Mouse (Mus musculus): ENCODE measurements at regions not wholly inside any gene's neighbourhood (a gene's known extent, or its start where the extent isn't known, plus 50 kb on each side); places are given as distances from the start of the nearest gene placed in this dataset.

DNA sequence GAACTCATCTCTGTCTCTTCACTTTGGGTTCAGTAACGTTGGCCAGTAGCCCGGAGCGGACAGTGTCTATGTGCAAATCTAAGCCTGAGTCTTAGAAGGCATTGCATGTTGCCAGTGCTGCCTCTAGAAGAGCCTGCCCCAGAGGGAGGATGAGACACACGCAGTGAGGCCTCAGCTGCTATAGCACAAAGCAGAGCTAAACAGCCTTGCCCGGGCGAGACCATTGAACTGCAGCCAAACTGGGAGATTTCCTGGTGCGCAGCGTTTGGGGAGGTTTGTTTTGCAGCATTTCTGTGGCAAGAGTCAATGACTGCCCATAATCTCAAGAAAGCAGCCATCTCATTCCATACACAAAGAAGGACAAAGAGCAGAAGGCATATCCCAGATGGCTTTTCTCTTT, 164.0 kb downstream of the 3100002H09Rik start:
- no peak for DNase-seq (ENCODE audit: low spot score in 2 of 2)

DNA sequence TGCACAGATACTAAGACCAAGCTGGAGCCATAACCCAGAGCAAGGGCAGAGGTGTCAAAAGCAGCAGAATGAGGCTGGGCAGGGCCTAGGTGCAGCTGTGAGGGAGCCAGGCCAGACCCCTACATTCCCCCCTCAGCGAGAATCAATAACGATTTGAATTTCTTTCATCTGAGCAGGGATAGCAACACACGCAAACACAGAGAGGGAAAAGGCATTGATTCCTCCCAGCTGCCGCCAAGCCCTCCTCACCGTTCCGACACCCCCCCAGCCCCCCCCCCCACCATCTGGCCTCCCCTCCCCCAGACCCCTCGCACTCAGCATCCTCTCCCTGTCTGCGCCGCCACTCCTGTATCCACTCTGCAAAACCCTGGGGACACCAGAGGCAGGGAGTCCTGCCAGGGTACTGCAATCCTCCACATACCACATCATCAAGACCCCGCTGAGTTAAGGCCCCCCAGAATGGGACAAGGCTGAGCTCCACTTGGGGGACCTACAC, 166.9 kb downstream of the 3100002H09Rik start:
- no peak for DNase-seq (ENCODE audit: low spot score in 2 of 2)

DNA sequence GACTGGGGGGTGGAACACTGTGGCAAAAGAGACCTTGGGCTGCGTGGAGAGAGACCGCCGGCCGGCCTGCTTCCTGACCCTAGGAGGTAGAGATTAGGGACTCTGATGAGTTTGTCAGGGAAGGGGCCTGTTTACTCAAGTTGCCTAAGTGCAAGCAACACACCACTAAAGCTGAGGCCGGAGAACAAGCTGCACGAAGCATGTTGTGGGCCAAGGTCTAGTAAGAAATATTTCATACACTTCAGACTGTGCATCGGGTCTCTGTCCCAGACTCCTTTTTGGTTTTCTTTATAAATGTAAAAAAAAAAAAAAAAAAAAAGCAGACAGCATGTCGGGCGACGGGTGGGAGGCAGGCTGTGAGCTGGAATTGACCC, 167.5 kb downstream of the 3100002H09Rik start:
- DNase-seq (ENCODE audit: low spot score in 2 of 2): no peak

DNA sequence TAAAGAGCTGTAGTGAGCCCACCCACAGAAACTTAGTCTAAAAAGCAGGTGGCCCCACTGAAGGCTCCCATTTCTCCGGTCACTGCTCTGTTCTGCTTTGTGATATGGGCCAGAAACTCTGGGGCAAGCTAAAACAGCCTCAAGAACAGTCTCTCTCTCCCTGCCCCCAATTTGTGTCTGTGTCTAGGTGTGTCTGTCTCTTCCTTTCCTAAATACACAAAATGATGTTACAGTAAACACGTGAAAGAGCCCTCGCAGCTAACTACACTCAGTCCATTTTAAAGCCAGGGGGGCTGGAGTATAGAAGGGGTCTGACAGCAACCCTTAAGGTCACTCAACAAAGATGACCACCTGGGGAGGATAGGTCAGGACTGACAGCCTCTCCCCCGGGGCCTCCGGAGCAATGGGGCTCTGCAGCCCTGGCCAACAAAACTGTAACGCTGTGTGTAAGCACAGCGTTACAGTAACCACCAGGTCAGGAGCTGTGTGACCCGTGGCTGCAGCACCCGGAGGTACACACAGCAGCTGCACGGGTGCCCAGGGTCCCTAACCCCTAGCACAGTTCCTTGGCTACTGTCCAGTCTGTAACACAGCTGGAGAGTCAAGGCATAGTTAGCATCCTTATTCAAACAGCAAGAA, 168.0 kb downstream of the 3100002H09Rik start:
- DNase-seq (ENCODE audit: low spot score in 2 of 2): no peak

DNA sequence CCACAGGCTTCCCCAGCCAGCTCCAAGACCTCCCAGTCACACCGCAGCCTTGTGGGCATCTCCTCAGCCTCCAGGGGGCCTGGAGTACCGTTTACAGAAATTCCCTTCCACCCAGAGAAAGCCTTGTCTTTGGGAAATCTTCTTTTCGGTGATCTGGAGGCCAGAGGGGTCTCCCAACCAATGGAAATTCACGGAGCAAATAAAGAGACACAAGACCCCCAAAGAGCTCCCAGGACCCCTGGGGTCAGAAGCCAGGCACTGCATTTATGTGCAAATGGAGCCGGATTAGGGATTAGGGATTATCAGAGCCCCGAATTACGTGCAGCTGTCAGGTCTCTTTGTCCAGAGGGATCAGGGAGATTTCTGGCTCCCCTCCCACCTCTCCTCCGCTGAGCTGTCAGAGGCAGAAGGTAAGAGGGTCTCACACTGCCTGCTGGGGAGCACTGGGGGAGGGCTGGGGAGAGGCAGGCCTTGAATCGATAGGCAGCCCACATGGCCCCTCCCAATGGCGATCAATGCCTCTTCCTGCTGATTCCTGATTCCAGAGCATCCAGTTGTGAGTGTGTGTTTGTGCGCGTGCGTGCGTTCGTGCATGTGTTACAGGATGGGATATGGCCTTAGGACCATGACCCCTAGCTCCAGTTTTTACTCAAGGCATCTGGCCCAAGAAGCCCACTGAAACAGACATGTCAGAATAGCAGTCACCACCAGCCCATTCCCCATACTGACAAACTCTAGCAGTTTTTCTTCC, 168.7 kb downstream of the 3100002H09Rik start:
- DNase-seq (ENCODE audit: low spot score in 2 of 2): no peak

DNA sequence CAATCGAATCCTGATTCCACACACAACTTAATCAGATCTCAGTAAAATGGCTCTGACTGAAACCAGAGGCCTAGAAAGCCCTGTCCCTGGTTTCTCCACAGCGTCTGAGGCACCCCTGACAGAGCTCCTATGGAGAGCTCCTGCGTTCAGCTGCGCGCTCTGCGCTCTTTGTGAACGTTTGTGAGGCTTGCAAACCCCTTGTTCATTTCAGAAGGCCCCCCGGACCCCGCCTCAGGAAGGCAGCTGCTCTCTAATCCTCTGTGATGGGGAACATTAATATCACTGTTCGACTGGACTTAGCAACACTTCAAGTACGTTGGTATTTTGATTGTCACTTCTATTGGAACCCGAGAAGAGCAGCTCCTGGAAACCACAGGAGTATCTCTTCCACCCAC, 175.6 kb downstream of the 3100002H09Rik start:
- DNase-seq (ENCODE audit: low spot score in 2 of 2): no peak

DNA sequence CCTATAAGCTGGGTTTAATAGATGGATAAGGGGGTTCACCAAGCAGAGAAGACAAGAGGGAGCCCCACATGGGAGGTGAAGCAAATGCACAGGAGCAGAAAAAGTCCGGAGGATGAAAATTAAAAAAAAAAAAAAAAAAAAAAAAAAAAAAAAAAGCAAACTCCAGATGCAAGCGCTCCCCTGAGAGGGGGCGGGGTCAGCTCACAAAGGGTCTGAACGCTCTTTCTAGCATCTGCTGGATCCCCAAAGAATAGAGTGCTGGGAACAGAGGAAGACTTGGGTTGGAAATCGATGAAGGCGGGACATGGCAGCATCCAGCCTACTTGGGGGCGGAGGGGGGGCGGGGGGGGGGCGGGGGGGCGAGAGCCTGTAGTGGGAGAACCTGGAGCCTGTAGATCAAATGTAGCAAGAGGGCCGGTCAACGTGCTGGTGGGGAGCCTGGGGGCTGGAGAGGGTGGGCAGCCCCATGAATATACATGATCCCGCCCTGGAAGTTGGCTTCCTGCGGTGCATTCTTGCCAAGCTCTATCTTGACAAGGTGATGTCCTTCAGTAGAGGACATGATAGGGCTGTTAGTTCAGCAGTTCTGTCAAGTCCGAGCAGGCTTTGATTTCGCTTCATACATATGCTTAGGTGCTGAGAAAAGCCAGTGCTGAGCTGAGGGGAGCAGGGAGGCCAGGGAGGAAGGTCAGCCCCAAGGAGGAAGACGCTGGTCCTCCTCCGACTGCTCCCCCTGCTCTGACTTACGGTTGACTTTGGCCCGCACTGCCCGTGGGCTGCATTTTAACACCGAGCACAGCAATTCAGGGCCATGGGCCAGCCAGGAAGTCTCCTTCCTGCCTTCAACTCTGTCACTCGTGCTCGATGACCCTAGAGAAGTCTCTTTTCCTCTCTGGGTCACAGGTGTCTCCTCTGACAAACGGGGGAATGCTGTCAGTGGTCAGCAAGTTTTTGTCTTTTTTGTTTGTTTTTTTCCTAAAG, 176.3 kb downstream of the 3100002H09Rik start:
- DNase-seq (ENCODE audit: low spot score in 2 of 2): no peak

DNA sequence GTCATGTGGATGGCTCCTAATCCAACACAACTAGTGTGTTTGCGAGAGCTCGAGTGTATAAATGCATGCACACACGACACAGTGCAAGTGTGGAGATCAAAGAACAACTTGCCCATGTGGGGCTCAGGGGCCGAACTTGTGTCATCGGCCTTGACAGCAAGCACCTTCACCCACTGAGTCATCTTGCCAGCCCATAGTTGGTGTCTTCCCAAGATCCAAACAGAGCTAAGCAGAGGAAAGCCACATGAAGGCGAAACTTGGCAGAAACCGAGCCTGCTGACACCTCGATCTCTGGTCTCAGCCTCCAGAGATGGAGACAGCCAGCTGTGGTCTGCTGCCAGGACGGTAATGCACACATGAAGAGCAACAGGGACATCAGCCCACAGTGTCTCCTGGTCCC, 177.1 kb downstream of the 3100002H09Rik start:
- no peak for DNase-seq (ENCODE audit: low spot score in 2 of 2)

DNA sequence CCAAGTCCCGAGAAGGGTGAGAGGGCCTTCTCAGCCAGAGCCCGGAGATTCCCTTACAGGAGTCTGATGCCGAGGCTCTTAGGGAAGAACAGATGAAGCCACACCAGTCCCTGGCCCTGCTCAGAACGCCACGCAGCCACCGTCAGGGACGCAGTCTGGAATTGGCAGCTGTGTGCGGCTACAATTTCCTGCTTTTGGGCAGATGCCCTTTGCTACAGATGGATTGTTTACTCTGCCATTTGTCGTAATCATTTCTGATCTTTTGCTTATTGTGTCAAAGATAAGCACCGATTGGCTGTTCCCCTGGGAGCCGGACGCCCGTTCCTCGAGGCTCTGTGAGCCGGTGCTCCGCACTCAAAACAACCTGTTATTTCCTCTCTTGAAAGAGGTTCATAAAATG, 179.4 kb downstream of the 3100002H09Rik start:
- DNase-seq (ENCODE audit: low spot score in 2 of 2): no peak

DNA sequence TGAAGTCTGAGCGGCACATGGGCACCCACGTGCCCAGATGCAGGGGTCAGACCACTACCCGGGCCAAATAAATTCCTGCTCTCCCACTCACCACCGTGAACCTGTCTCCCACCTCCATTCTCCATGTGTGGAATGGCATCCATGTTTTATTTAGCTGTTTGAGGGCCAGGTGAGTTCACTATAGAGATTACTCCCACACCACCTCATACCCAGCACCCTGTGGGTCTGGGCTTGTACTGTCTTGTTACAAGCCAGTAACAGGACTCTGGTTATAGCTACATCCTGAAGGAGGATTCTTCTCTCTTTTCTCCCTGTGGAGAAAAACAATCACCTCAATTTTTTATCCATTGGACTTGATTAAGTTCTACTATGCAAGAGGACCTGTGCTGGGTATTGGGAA, 181.8 kb downstream of the 3100002H09Rik start:
- DNase-seq (ENCODE audit: low spot score in 2 of 2): no peak

DNA sequence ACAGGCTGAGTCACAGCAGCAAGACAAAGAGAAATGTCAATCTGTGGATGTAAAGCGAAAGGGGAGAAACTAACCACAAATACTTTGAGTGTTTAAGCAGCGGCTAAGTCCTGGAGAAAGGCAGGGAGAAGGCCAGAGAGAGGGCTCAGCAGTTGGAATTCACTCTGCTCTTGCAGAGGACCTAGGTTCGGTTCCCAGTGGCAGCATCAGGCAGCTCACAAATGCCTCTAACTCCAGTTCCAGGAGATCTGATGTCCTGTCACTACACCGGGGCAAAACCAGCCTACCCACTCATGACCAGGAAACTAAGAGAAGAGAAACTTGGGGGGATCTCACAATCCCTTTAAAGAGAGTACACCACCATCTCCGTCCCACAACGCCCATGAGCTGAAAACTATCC, 188.2 kb downstream of the 3100002H09Rik start:
- no peak for DNase-seq (ENCODE audit: low spot score in 2 of 2)

DNA sequence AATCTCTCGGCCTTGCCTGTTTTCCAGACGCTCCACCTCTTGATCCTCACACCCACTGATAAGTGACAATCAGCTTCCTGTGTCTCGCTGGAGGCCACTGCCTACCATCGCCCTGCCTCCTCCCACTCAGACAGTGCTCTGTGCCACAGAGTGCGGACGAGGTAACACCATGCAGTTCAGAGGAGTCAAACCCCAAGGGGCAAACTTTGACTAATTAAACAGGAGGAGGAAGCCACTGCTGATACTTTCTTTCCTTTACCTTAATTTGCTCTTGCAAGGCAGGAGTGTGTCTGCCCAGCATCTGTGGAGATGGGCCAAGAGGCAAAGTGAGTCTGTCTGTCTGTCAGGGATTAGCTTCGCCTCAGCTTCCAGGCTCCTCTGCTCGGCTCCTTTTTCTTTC, 192.2 kb downstream of the 3100002H09Rik start:
- DNase-seq (ENCODE audit: low spot score in 2 of 2): no peak

DNA sequence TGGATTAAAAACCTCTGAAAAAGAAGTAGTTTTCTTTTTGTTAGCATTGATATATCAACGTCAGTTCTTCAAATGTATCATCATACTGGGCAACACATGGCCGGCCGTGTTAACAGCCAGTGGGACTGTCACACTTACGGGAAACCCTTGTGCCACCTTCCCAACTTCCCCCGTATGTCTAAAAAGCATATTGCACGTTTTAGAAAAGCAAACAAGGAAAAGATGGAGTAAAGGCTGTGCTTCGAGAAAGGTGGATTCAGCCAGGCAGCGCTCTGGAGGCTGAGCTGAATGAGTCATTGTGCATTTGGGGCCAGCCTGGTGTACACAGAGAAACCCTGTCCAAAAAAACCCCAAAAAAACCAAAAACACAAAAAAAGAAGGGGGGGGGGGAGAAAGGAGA, 193.4 kb downstream of the 3100002H09Rik start:
- no peak for DNase-seq (ENCODE audit: low spot score in 2 of 2)

DNA sequence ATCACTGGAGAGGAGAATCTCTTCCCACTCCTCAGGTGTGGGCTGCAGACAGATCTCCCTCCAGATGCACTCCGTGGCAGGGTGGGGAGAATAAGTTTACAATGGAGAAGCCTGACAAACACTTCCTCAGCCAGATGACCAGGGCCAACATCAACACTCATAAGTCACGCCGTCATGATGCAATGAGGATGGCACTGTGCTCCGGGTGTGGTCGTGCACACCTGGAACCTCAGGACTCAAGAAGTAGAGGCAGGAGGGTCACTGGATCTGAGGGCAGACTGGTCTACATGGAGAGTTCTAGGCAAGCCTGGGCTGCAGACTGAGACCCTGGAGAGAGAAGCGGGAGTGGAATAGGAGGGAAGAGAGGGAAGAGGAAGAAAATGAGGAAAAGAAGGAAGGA, 194.3 kb downstream of the 3100002H09Rik start:
- no peak for DNase-seq (ENCODE audit: low spot score in 2 of 2)

DNA sequence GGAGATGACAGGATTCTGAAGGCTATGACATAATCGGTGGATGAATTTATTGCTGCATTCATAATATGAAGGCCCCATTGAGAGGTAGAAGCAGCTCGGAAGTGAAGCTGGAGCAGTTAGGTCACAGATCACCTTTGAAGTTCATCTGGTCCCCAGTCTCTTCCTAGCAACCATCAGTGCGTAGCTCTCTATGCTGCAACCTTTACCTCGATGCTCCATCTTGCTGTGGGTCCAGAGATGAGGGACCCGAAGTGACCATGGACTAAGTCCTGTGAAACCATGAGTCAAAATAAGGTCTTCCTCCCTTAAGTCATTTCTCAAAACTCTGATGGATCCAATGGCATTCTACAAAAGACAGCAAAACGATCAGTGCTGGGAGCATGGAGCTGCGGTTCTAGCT, 196.2 kb downstream of the 3100002H09Rik start:
- DNase-seq (ENCODE audit: low spot score in 2 of 2): no peak

DNA sequence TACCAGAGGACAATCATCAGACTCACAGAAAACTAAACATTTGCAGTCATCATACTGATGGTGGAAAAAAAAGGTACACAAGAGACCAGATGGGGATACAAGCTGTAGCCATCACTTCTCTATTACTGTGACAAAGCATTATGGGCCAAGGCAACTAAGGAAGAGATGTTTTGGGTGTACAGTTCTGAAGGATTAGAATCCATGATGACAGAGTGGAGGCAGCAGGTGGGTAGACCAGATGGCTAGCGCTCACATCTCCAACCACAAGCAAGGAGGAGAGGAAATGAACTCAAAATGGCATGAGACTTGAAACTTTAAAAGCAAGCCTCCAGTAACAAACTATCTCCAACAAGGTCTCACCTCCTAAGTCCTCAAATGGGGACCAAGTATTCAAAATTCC, 201.3 kb downstream of the 3100002H09Rik start:
- no peak for DNase-seq (ENCODE audit: low spot score in 2 of 2)

DNA sequence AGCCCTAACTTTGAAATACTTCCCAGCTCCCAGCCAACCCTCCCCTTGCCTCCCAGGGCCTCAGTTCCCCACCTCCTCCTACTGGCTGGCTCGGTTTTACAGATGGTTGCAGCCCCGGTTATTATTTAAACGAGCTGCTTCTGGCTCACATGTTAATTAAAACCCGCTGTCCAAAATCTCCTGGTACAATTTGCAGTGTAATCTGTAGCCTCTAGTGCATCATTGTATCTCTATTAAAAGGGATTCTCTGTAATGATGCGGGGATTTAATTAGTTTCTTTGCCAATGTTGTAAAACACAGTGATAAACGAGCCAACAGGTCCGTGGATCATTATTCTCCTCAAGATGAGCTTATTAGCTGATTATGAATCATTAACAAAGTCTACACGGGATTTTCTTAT, 208.5 kb downstream of the 3100002H09Rik start:
- no peak for DNase-seq (ENCODE audit: low spot score in 2 of 2)

DNA sequence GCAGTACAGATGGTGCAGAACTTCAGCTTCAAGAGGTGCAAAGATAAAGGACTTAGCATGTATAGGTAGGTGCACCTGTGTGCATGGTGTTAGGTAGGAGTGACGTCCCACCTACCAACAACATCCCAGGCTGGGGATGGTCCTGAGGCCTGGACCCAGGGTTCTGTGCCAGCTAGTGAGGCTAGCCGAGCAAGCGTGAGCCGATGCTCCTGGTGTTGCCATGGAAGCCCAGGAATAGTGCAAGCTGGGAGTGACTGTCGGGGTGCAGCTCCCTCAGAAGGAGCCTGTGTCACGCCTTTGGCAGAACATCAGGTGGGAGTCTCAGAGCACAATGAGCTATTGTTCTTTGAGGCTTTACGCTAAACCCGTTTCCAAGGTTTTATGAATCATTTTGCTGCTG, 209.9 kb downstream of the 3100002H09Rik start:
- DNase-seq (ENCODE audit: low spot score in 2 of 2): no peak

DNA sequence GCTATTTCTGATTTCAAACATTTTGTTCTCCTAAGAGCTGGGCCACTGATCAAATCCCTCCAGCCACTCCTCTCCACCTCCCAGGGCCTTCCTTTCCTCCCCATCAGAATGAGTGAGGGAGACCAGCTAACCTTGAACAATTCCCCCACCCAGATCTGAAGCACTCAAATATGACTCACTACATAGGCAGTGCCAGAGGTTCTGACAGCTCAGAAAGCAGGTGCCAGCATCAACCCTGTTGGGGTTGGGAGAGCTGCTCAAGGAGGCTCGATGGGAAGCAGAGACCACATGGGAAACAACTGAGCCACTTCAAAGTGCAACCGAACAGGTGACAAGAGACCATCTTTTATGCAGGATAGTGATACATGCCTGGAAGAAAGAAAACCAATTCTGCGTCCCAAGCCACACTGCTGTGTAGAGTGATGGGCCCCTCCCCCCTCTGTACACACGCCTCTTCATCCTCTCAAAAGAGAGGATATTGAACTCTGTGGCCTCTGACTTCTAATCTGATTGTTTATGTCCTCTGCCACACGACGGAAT, 210.4 kb downstream of the 3100002H09Rik start:
- DNase-seq (ENCODE audit: low spot score in 2 of 2): no peak

DNA sequence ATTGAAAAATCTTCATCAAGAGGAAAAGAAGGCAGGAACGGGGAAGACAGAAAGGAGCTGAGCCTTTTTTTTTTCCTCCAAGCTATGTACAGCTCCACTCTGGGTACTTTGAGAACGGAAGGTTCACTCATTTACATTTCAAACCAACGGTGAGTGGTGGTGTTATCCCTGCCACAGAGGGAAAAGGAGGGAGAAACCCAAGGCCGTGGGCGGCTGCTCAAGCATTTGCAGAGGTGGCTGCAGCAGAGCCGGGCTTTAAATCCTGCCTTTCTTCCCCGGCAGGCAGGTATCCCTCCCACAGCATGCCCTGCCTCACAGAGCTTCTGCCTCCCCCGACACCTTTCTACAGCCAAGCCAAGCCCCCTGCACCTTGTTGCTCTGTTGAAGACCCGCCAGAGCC, 212.2 kb downstream of the 3100002H09Rik start:
- no peak for DNase-seq (ENCODE audit: low spot score in 2 of 2)

DNA sequence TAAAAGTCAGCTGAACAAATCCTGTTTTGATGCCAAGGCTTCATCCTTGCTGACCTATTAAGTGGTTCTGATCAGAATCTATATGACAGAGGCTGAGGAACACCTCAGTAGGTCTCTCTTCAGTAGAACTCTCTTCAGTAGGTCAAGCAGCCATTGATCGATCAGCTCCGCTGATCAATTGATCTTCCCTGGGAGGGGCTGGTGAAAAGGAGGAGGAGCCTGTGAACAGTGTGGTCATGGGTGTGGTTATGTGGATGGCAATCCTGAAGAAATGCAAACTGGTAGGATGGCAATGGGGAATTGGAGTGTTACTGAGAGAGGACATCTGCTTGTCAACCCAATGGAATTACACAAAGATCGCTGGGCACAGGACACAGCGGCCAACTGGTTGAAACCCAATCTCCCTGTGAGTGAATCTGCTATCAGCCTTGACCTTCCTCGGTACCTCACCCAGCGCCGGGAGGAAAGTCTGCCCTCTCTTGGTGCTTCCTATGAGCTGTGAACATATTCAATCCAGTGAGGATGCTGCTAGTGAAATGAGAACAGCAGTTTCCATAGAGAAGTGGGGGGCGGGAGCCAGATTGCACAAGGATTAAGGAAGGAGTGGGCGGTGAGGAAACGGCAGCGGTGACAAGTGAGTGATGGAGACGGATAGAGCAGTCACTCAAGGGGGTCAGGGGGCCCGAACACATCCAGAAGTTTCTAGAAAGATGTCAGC, 213.9 kb downstream of the 3100002H09Rik start:
- no peak for DNase-seq (ENCODE audit: low spot score in 2 of 2)

Measured in adrenal gland, postnatal 4 days (tissue).